Mouse (Mus musculus): ENCODE results near the gene Tgfb2.

DNA sequence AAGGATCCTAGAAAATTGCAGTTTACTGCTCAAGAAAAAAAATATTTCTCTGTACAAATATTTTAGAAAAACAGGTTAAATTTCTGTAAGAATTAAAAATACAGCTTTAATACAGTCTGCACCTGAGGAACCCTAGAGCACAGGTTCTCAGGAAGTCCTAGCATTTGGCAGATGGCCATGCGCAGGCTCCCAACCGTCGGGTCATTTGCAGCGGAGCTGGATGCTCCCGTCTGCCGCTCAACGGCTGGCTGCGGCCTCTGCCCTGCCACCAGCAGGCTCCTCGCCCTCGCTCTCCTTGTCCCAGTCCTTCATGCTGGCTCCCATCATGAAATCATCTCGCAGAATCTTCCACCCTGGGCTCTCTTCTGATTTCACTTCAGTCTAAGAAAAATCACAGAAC, 15.4 kb upstream of the Tgfb2 start:
- no peak for TF ChIP-seq CTCF (IDR thresholded peaks at IDR 0.05; ENCODE audit: low read depth, low read length)
- no peak for TF ChIP-seq GATA1 (IDR thresholded peaks at IDR 0.05; ENCODE audit: borderline replicate concordance, low read length)
